Mouse (Mus musculus): Measurements from ENCODE around the gene Grn. TPM values are rescaled to one million over a fixed set of nuclear protein-coding genes. Genes with fewer than 3 reads are reported as not detected.

Gene Grn
- polyA plus RNA-seq, 1 experiment from 2014 or later = 172 TPM

- Histone ChIP-seq H3K4me1 (peaks cover 30% of the 10 kb centered on the region), H3K9me3 (replicated peaks) (no peaks in the 10 kb centered on the region), H3K36me3 (no peaks in the 10 kb centered on the region), H3K4me2 (peak overlapping the region; percentile 28; the same call in 1 of the 2 replicates), H3K9ac (0 out of 2 replicates have a peak overlapping the region, but pooled peaks have one; percentile 31), H3K4me3 (replicated peaks) (no peak overlapping the region), H3K27me3 (no peaks in the 10 kb centered on the region), H3K27ac (peak overlapping the region; percentile 48; the same call in 1 of the 2 replicates)
- ATAC-seq (replicated peaks; ENCODE audit: low FRiP score) = no peak
- 5% methylated on average over 11 of the region's 11 CpGs for WGBS
Measured at GRCm38 (mm10) chr11:102411704-102412103, 18.4 kb upstream of the Grn start.

GRCm38 (mm10) chr11:102413059-102413458, 17.1 kb upstream of the Grn start:
- WGBS = 75% methylated on average over 8 of the region's 8 CpGs
- Histone ChIP-seq H3K9me3 (replicated peaks) (no peaks in the 10 kb centered on the region), H3K27ac (no peak overlapping the region), H3K4me1 (peaks cover 25% of the 10 kb centered on the region), H3K36me3 (no peaks in the 10 kb centered on the region), H3K4me2 (no peak overlapping the region), H3K4me3 (replicated peaks) (no peak overlapping the region), H3K9ac (no peak overlapping the region), H3K27me3 (no peaks in the 10 kb centered on the region)
- no peak for ATAC-seq (replicated peaks; ENCODE audit: low FRiP score)

GRCm38 (mm10) chr11:102415034-102415802, 14.9 kb upstream of the Grn start:
- no peak for ATAC-seq (replicated peaks; ENCODE audit: low FRiP score)
- WGBS = 72% methylated on average over 10 of the region's 10 CpGs

GRCm38 (mm10) chr11:102417160-102417559, 13.0 kb upstream of the Grn start:
- no peak for ATAC-seq (replicated peaks; ENCODE audit: low FRiP score)
- 73% methylated on average over 1 of the region's 1 CpGs for WGBS
- Histone ChIP-seq H3K27me3 (no peaks in the 10 kb centered on the region), H3K36me3 (no peaks in the 10 kb centered on the region), H3K9ac (no peak overlapping the region), H3K9me3 (replicated peaks) (0 out of 2 replicates have a peak, but pooled peaks cover 2% of the 10 kb centered on the region), H3K4me3 (replicated peaks) (no peak overlapping the region), H3K4me1 (peaks cover 6% of the 10 kb centered on the region; the same call in 1 of the 2 replicates), H3K27ac (no peak overlapping the region), H3K4me2 (no peak overlapping the region)

More at GRCm38 (mm10) chr11:102415034-102415802, 14.9 kb upstream of the Grn start:
- Histone ChIP-seq H3K36me3 (no peaks in the 10 kb centered on the region), H3K9me3 (replicated peaks) (no peaks in the 10 kb centered on the region), H3K4me1 (peaks cover 10% of the 10 kb centered on the region), H3K4me2 (no peak overlapping the region), H3K4me3 (replicated peaks) (no peak overlapping the region), H3K27ac (no peak overlapping the region), H3K9ac (no peak overlapping the region), H3K27me3 (no peaks in the 10 kb centered on the region)

GRCm38 (mm10) chr11:102418887-102419286, 11.2 kb upstream of the Grn start:
- H3K27me3 ChIP-seq = no peaks in the 10 kb centered on the region
- H3K4me2 ChIP-seq = no peak overlapping the region
- no peaks in the 10 kb centered on the region for H3K36me3 ChIP-seq
- H3K4me1 ChIP-seq = peaks cover 6% of the 10 kb centered on the region; the same call in 1 of the 2 replicates
- no peak overlapping the region for H3K4me3 ChIP-seq (replicated peaks)
- H3K9me3 ChIP-seq (replicated peaks) = 0 out of 2 replicates have a peak, but pooled peaks cover 2% of the 10 kb centered on the region
- no peak overlapping the region for H3K9ac ChIP-seq
- no peak for ATAC-seq (replicated peaks; ENCODE audit: low FRiP score)
- H3K27ac ChIP-seq = no peak overlapping the region

- Histone ChIP-seq H3K27me3 (no peaks in the 10 kb centered on the region), H3K36me3 (no peaks in the 10 kb centered on the region), H3K9ac (no peak overlapping the region), H3K4me1 (peaks cover 4% of the 10 kb centered on the region; the same call in 1 of the 2 replicates), H3K4me2 (no peak overlapping the region), H3K9me3 (replicated peaks) (0 out of 2 replicates have a peak, but pooled peaks cover 2% of the 10 kb centered on the region), H3K27ac (no peak overlapping the region), H3K4me3 (replicated peaks) (no peak overlapping the region)
- ATAC-seq (replicated peaks; ENCODE audit: low FRiP score) = no peak
- WGBS = 38% methylated on average over 8 of the region's 8 CpGs
Measured at GRCm38 (mm10) chr11:102421559-102421958, 8.6 kb upstream of the Grn start.

- peaks cover 8% of the 10 kb centered on the region for H3K4me1 ChIP-seq
- WGBS = 75% methylated on average over 6 of the region's 6 CpGs
- no peak for ATAC-seq (replicated peaks; ENCODE audit: low FRiP score)
- no peaks in the 10 kb centered on the region for H3K36me3 ChIP-seq
- H3K9me3 ChIP-seq (replicated peaks) = 0 out of 2 replicates have a peak, but pooled peaks cover 2% of the 10 kb centered on the region
- H3K4me2 ChIP-seq = no peak overlapping the region
- H3K27ac ChIP-seq = no peak overlapping the region
- no peak overlapping the region for H3K4me3 ChIP-seq (replicated peaks)
- no peaks in the 10 kb centered on the region for H3K27me3 ChIP-seq
- no peak overlapping the region for H3K9ac ChIP-seq
Measured at GRCm38 (mm10) chr11:102424666-102425065, 5.4 kb upstream of the Grn start.

- Histone ChIP-seq H3K4me1 (peaks cover 11% of the 10 kb centered on the region), H3K27ac (no peak overlapping the region), H3K9me3 (replicated peaks) (no peaks in the 10 kb centered on the region), H3K9ac (no peak overlapping the region), H3K36me3 (no peaks in the 10 kb centered on the region), H3K4me2 (no peak overlapping the region), H3K27me3 (no peaks in the 10 kb centered on the region), H3K4me3 (replicated peaks) (no peak overlapping the region)
- 83% methylated on average over 8 of the region's 8 CpGs for WGBS
- ATAC-seq (replicated peaks; ENCODE audit: low FRiP score) = no peak
Measured at GRCm38 (mm10) chr11:102425555-102426316, 4.4 kb upstream of the Grn start.

- no peak overlapping the region for H3K27ac ChIP-seq
- H3K4me2 ChIP-seq = peak overlapping the region; percentile 97
- ATAC-seq (replicated peaks; ENCODE audit: low FRiP score) = no peak
- H3K9ac ChIP-seq = no peak overlapping the region
- H3K27me3 ChIP-seq = no peaks in the 10 kb centered on the region
- WGBS = 62% methylated on average over 8 of the region's 8 CpGs
- H3K36me3 ChIP-seq = peaks cover 8% of the 10 kb centered on the region
- H3K4me3 ChIP-seq (replicated peaks) = peak overlapping the region; percentile 68; the same call in 1 of the 2 replicates
- H3K4me1 ChIP-seq = peaks cover 29% of the 10 kb centered on the region
- H3K9me3 ChIP-seq (replicated peaks) = no peaks in the 10 kb centered on the region
Measured at GRCm38 (mm10) chr11:102428981-102429540, 1.1 kb upstream of the Grn start.

- no peaks in the 10 kb centered on the region for H3K27me3 ChIP-seq
- H3K4me1 ChIP-seq = peaks cover 29% of the 10 kb centered on the region
- H3K27ac ChIP-seq = peak overlapping the region; percentile 46
- H3K4me3 ChIP-seq (replicated peaks) = peak overlapping the region; percentile 68
- H3K9ac ChIP-seq = peak overlapping the region; percentile 52
- no peak for ATAC-seq (replicated peaks; ENCODE audit: low FRiP score)
- H3K36me3 ChIP-seq = peaks cover 10% of the 10 kb centered on the region
- peak overlapping the region; percentile 97 for H3K4me2 ChIP-seq
- WGBS = 45% methylated on average over 3 of the region's 3 CpGs
- no peaks in the 10 kb centered on the region for H3K9me3 ChIP-seq (replicated peaks)
Measured at GRCm38 (mm10) chr11:102429551-102429950, 564 bp upstream of the Grn start.

GRCm38 (mm10) chr11:102431018-102431645, 1.0 kb downstream of the Grn start:
- peak overlapping the region; percentile 68 for H3K4me3 ChIP-seq (replicated peaks)
- H3K9me3 ChIP-seq (replicated peaks) = no peaks in the 10 kb centered on the region
- peak overlapping the region; percentile 97 for H3K4me2 ChIP-seq
- WGBS = 0% methylated on average over 7 of the region's 7 CpGs
- H3K36me3 ChIP-seq = peaks cover 26% of the 10 kb centered on the region
- H3K9ac ChIP-seq = peak overlapping the region; percentile 64
- H3K27me3 ChIP-seq = no peaks in the 10 kb centered on the region
- 0 out of 2 replicates have a peak, but pooled peaks have one; percentile 19 for ATAC-seq (replicated peaks; ENCODE audit: low FRiP score)
- H3K27ac ChIP-seq = peak overlapping the region; percentile 92
- H3K4me1 ChIP-seq = peaks cover 33% of the 10 kb centered on the region

Measured in kidney, embryonic 15.5 days (tissue).